Mouse (Mus musculus): Measurements from ENCODE around the gene Timm9. TPM values are rescaled to one million over a fixed set of nuclear protein-coding genes. Genes with fewer than 3 reads are reported as not detected.
"Not testable (repeated sequence)": the region's sequence is repeated elsewhere in the genome, so short reads cannot be mapped to it uniquely, and the experiment has no call there.

Gene Timm9
- polyA plus RNA-seq, 1 experiment from 2014 or later, result 101 TPM

GRCm38 (mm10) chr12:71139258-71139828, 2.9 kb upstream of the Timm9 start:
- peaks cover 35% of the 10 kb centered on the region for H3K4me1 ChIP-seq
- H3K4me2 ChIP-seq, result peak overlapping the region; percentile 67; the same call in 1 of the 2 replicates
- no peaks in the 10 kb centered on the region for H3K9me3 ChIP-seq
- no peak overlapping the region for H3K9ac ChIP-seq
- H3K36me3 ChIP-seq (replicated peaks), result peaks cover 22% of the 10 kb centered on the region
- H3K27ac ChIP-seq, result no peak overlapping the region
- WGBS, result 81% methylated on average over 5 of the region's 5 CpGs
- H3K27me3 ChIP-seq (replicated peaks), result no peaks in the 10 kb centered on the region
- no peak for ATAC-seq (replicated peaks)
- H3K4me3 ChIP-seq, result no peak overlapping the region

GRCm38 (mm10) chr12:71137686-71138085, 1.2 kb upstream of the Timm9 start:
- no peak for ATAC-seq (replicated peaks)
- no peaks in the 10 kb centered on the region for H3K9me3 ChIP-seq
- H3K27me3 ChIP-seq (replicated peaks), result no peaks in the 10 kb centered on the region

GRCm38 (mm10) chr12:71136974-71137491, 549 bp upstream of the Timm9 start:
- WGBS, result under 1% methylated on average over 30 of the region's 30 CpGs
- H3K4me1 ChIP-seq, result peaks cover 35% of the 10 kb centered on the region
- peak overlapping the region; percentile 99 for H3K4me3 ChIP-seq
- H3K4me2 ChIP-seq, result peak overlapping the region; percentile 67
- H3K27me3 ChIP-seq (replicated peaks), result no peaks in the 10 kb centered on the region
- H3K9ac ChIP-seq, result peak overlapping the region; percentile 96
- H3K27ac ChIP-seq, result peak overlapping the region; percentile 82
- peak; percentile 82 for ATAC-seq (replicated peaks)
- H3K36me3 ChIP-seq (replicated peaks), result peaks cover 21% of the 10 kb centered on the region
- no peaks in the 10 kb centered on the region for H3K9me3 ChIP-seq

More at GRCm38 (mm10) chr12:71137686-71138085, 1.2 kb upstream of the Timm9 start:
- Histone ChIP-seq H3K36me3 (replicated peaks) (peaks cover 21% of the 10 kb centered on the region), H3K27ac (no peak overlapping the region), H3K4me3 (peak overlapping the region; percentile 99), H3K4me1 (peaks cover 35% of the 10 kb centered on the region), H3K9ac (peak overlapping the region; percentile 53; the same call in 1 of the 2 replicates), H3K4me2 (peak overlapping the region; percentile 67)
- WGBS, result 8% methylated on average over 11 of the region's 11 CpGs

- ATAC-seq (replicated peaks), result no peak
- Histone ChIP-seq H3K4me1 (peaks cover 35% of the 10 kb centered on the region), H3K9ac (no peak overlapping the region; the same call in 1 of the 2 replicates), H3K4me3 (peak overlapping the region; percentile 99), H3K27ac (no peak overlapping the region), H3K27me3 (replicated peaks) (no peaks in the 10 kb centered on the region), H3K9me3 (no peaks in the 10 kb centered on the region), H3K36me3 (replicated peaks) (0 out of 2 replicates have a peak, but pooled peaks cover 15% of the 10 kb centered on the region), H3K4me2 (peak overlapping the region; percentile 67)
- 38% methylated on average over 5 of the region's 5 CpGs for WGBS
Observed at GRCm38 (mm10) chr12:71135581-71135980, 903 bp downstream of the Timm9 start.

GRCm38 (mm10) chr12:71123286-71123685, 13.2 kb downstream of the Timm9 start:
- Histone ChIP-seq H3K27me3 (replicated peaks) (no peaks in the 10 kb centered on the region), H3K4me1 (no peaks in the 10 kb centered on the region), H3K9ac (no peak overlapping the region), H3K4me2 (no peak overlapping the region), H3K27ac (no peak overlapping the region), H3K4me3 (no peak overlapping the region), H3K9me3 (no peaks in the 10 kb centered on the region), H3K36me3 (replicated peaks) (peaks cover 25% of the 10 kb centered on the region)
- ATAC-seq (replicated peaks), result no peak
- 89% methylated on average over 9 of the region's 9 CpGs for WGBS

- no peak for ATAC-seq (replicated peaks)
- WGBS, result 93% methylated on average over 10 of the region's 10 CpGs
- Histone ChIP-seq H3K27ac (no peak overlapping the region), H3K9me3 (no peaks in the 10 kb centered on the region), H3K9ac (no peak overlapping the region), H3K27me3 (replicated peaks) (no peaks in the 10 kb centered on the region), H3K4me2 (no peak overlapping the region), H3K4me1 (no peaks in the 10 kb centered on the region), H3K36me3 (replicated peaks) (peaks cover 25% of the 10 kb centered on the region), H3K4me3 (no peak overlapping the region)
Observed at GRCm38 (mm10) chr12:71122731-71123130, 13.8 kb downstream of the Timm9 start.

GRCm38 (mm10) chr12:71116411-71116810, 20.1 kb downstream of the Timm9 start:
- Histone ChIP-seq H3K4me2 (no peak overlapping the region), H3K9me3 (no peaks in the 10 kb centered on the region), H3K27me3 (replicated peaks) (no peaks in the 10 kb centered on the region), H3K27ac (no peak overlapping the region), H3K4me1 (peaks cover 9% of the 10 kb centered on the region), H3K36me3 (replicated peaks) (no peaks in the 10 kb centered on the region), H3K9ac (no peak overlapping the region), H3K4me3 (no peak overlapping the region)
- 83% methylated on average over 5 of the region's 5 CpGs for WGBS
- ATAC-seq (replicated peaks), result no peak

- H3K27me3 ChIP-seq (replicated peaks), result no peaks in the 10 kb centered on the region
- H3K27ac ChIP-seq, result no peak overlapping the region
- 26% methylated on average over 12 of the region's 12 CpGs for WGBS
- H3K9ac ChIP-seq, result no peak overlapping the region
- H3K4me3 ChIP-seq, result no peak overlapping the region
- H3K36me3 ChIP-seq (replicated peaks), result no peaks in the 10 kb centered on the region
- no peaks in the 10 kb centered on the region for H3K9me3 ChIP-seq
- peak; percentile 78 for ATAC-seq (replicated peaks)
- peaks cover 9% of the 10 kb centered on the region for H3K4me1 ChIP-seq
- H3K4me2 ChIP-seq, result peak overlapping the region; percentile 37
Observed at GRCm38 (mm10) chr12:71113675-71114288, 22.7 kb downstream of the Timm9 start.

- Histone ChIP-seq H3K4me3 (no peak overlapping the region), H3K27ac (no peak overlapping the region), H3K36me3 (replicated peaks) (no peaks in the 10 kb centered on the region), H3K4me1 (peaks cover 9% of the 10 kb centered on the region), H3K9ac (no peak overlapping the region), H3K9me3 (no peaks in the 10 kb centered on the region), H3K4me2 (no peak overlapping the region), H3K27me3 (replicated peaks) (no peaks in the 10 kb centered on the region)
- WGBS, result 90% methylated on average over 10 of the region's 10 CpGs
- ATAC-seq (replicated peaks), result no peak
Observed at GRCm38 (mm10) chr12:71113074-71113473, 23.4 kb downstream of the Timm9 start.

GRCm38 (mm10) chr12:71111331-71111730, 25.2 kb downstream of the Timm9 start, which contains the start of gene Tomm20l:
Gene Tomm20l (plus strand): TSS chr12:71111428.
- no peaks in the 10 kb centered on the region for H3K36me3 ChIP-seq (replicated peaks)
- H3K27ac ChIP-seq, result no peak within 1 kb of the TSS
- H3K27me3 ChIP-seq (replicated peaks), result no peaks in the 10 kb centered on the region
- 6% methylated on average over 33 of the region's 33 CpGs for whole genome bisulfite sequencing
- H3K4me3 ChIP-seq, result peak within 1 kb of the TSS; percentile 12; the same call in 1 of the 2 replicates
- H3K4me2 ChIP-seq, result peak within 1 kb of the TSS; percentile 40
- ATAC-seq (replicated peaks), result no peak
- H3K9ac ChIP-seq, result no peak within 1 kb of the TSS
- H3K9me3 ChIP-seq, result no peaks in the 10 kb centered on the region
- peaks cover 9% of the 10 kb centered on the region for H3K4me1 ChIP-seq

GRCm38 (mm10) chr12:71107216-71107771, 29.2 kb downstream of the Timm9 start:
- H3K27ac ChIP-seq, result no peak overlapping the region
- H3K4me1 ChIP-seq, result no peaks in the 10 kb centered on the region
- H3K27me3 ChIP-seq (replicated peaks), result no peaks in the 10 kb centered on the region
- no peak overlapping the region for H3K9ac ChIP-seq
- ATAC-seq (replicated peaks), result no peak
- H3K9me3 ChIP-seq, result no peaks in the 10 kb centered on the region
- H3K36me3 ChIP-seq (replicated peaks), result no peaks in the 10 kb centered on the region
- WGBS, result 89% methylated on average over 6 of the region's 6 CpGs
- H3K4me3 ChIP-seq, result no peak overlapping the region
- H3K4me2 ChIP-seq, result no peak overlapping the region

GRCm38 (mm10) chr12:71104275-71104674, 32.2 kb downstream of the Timm9 start:
- ATAC-seq (replicated peaks); H3K9ac ChIP-seq; H3K27me3 ChIP-seq (replicated peaks); H3K4me3 ChIP-seq; H3K4me2 ChIP-seq; H3K9me3 ChIP-seq; H3K27ac ChIP-seq; H3K36me3 ChIP-seq (replicated peaks); H3K4me1 ChIP-seq: not testable (repeated sequence)
- WGBS, result 92% methylated on average over 4 of the region's 4 CpGs

Data from midbrain, embryonic 15.5 days (tissue).